27 mouse cellular contexts compared by ENCODE assay signal in the genomic region with DNA sequence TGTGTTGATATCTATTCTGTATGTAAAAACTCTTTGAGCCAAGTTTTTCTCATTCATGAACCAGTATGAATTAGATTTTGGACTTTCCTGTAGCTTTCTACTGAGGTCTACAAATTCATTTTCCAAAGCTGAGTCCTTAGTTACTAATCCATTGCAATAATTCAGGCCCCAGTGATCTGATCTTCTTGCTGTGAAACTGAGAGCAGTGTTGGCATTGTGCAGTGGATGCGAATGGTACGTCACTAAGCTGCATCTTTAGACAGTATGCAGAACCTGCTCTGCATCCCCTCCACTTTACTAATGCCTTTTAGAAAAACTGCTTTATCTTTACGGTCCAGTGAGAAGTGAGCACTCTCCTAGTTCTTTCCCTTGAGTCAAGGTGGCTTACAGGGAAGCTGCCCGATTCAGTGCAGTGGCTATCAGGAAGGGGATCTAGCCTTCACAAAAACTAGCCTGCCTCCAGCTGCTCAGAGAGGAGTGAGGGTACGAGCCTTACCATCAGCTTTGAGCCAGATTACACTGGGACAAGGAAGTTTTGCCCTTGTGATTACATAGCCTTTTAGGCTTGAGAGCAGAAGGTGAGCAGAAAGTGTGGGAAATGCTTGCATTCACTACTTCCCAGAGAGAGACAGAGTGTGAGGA.
DNase-seq lines count a peak whose midpoint lies in the region; ATAC-seq and TF ChIP-seq lines count a peak whose summit lies in the region.
"Had no signal": no experiment of that assay in that cellular context is flagged by ENCODE, and none has a peak within 500 bp of the region (broad histone marks: within the 10 kb centered on the region; RNA-seq: fewer than 3 reads in every experiment).

No protein-coding gene starts in this region.

- TF ChIP-seq CTCF in embryonic fibroblast, embryonic 13.5 days (IDR thresholded peaks at IDR 0.05; ENCODE audit: borderline replicate concordance, insufficient read depth, low read length) = no peak

- no peaks in the 10 kb centered on the region for H3K27me3 ChIP-seq in forebrain, embryonic 11.5 days (ENCODE audit: control insufficient read depth, insufficient read depth, low read length)
- no peaks in the 10 kb centered on the region for H3K27me3 ChIP-seq in forebrain, embryonic 16.5 days (replicated peaks; ENCODE audit: control insufficient read depth, insufficient read depth, low read length)
- no peaks in the 10 kb centered on the region for H3K27me3 ChIP-seq in kidney, embryonic 16.5 days (ENCODE audit: insufficient read depth, low read length)
- no peaks in the 10 kb centered on the region for H3K27me3 ChIP-seq in midbrain, embryonic 14.5 days (ENCODE audit: control insufficient read depth, insufficient read depth, low read length)
- H3K27me3 ChIP-seq: neural tube, embryonic 12.5 days; Patski had no signal

- no peak for TF ChIP-seq POLR2A in embryonic fibroblast, embryonic 13.5 days (IDR thresholded peaks at IDR 0.05; ENCODE audit: low read depth, low read length)

- peaks cover 40% of the 10 kb centered on the region for H3K4me1 ChIP-seq in forebrain, embryonic 11.5 days (replicated peaks; ENCODE audit: control insufficient read depth, insufficient read depth, low read length)
- peaks cover 34% of the 10 kb centered on the region for H3K4me1 ChIP-seq in forebrain, embryonic 16.5 days (replicated peaks; ENCODE audit: control insufficient read depth, insufficient read depth, low read length)
- H3K4me1 ChIP-seq in kidney, embryonic 16.5 days (ENCODE audit: insufficient read depth, low read length) = 0 out of 2 replicates have a peak, but pooled peaks cover 8% of the 10 kb centered on the region
- peaks cover 10% of the 10 kb centered on the region for H3K4me1 ChIP-seq in embryonic fibroblast, embryonic 13.5 days (ENCODE audit: control insufficient read depth, insufficient read depth, low read length)
- H3K4me1 ChIP-seq in midbrain, embryonic 14.5 days (ENCODE audit: control insufficient read depth, insufficient read depth, low read length) = peaks cover 31% of the 10 kb centered on the region

- ATAC-seq in forebrain, embryonic 11.5 days (replicated peaks; ENCODE audit: low FRiP score) = 0 out of 2 replicates have a peak, but pooled peaks have one; percentile 26
- no peak for ATAC-seq in forebrain, embryonic 16.5 days
- peak; percentile 73; the same call in 1 of the 2 replicates for ATAC-seq in kidney, embryonic 16.5 days (ENCODE audit: low FRiP score, low TSS enrichment)
- no peak for ATAC-seq in midbrain, embryonic 14.5 days (ENCODE audit: low FRiP score, low TSS enrichment)
- ATAC-seq: inflammation-experienced regulatory T-cells, adult 6 months; Patski had no signal

- H3K4me2 ChIP-seq in forebrain, embryonic 11.5 days (ENCODE audit: low read depth, low read length, severe bottlenecking) = no peak overlapping the region
- H3K4me2 ChIP-seq in forebrain, embryonic 16.5 days (ENCODE audit: low read length) = no peak overlapping the region
- no peak overlapping the region for H3K4me2 ChIP-seq in kidney, embryonic 16.5 days (replicated peaks; ENCODE audit: low read depth, low read length)
- no peak overlapping the region for H3K4me2 ChIP-seq in midbrain, embryonic 14.5 days (ENCODE audit: low read length)
- H3K4me2 ChIP-seq: heart, embryonic 12.5 days; hindbrain, embryonic 14.5 days; lung, embryonic 14.5 days; neural tube, embryonic 12.5 days had no signal

- no peak for DNase-seq in forebrain, embryonic 11.5 days (ENCODE audit: low spot score)
- no peak for DNase-seq in kidney, adult 18-20 months
- peak; percentile 30 for DNase-seq in midbrain, embryonic 14.5 days
- no peak for DNase-seq in gastrocnemius, adult 18-20 months (ENCODE audit: low spot score)
- DNase-seq: adrenal gland, postnatal 14 days; cerebellum, adult 11-12 months; cerebellum, adult 9-11 months; embryo, embryonic 11 days; heart, adult 2 months; heart, postnatal 4 days; kidney, adult 11 months; kidney, postnatal 14 days; liver; lung, embryonic 14.5 days; lung, postnatal 14 days; thymus, adult 2 months; thymus, postnatal 36 days had no signal

- no peaks in the 10 kb centered on the region for H3K36me3 ChIP-seq in forebrain, embryonic 11.5 days (ENCODE audit: control insufficient read depth, insufficient read depth, low read length)
- H3K36me3 ChIP-seq in forebrain, embryonic 16.5 days (ENCODE audit: control insufficient read depth, insufficient read depth) = no peaks in the 10 kb centered on the region
- H3K36me3 ChIP-seq in kidney, embryonic 16.5 days (ENCODE audit: insufficient read depth, low read length) = no peaks in the 10 kb centered on the region
- no peaks in the 10 kb centered on the region for H3K36me3 ChIP-seq in midbrain, embryonic 14.5 days (ENCODE audit: control insufficient read depth, insufficient read depth, low read length)
- H3K36me3 ChIP-seq: heart, embryonic 12.5 days; neural tube, embryonic 12.5 days had no signal

- WGBS in forebrain, embryonic 11.5 days = 25% methylated on average over 5 of the region's 5 CpGs
- 29% methylated on average over 5 of the region's 5 CpGs for WGBS in forebrain, embryonic 16.5 days
- 58% methylated on average over 5 of the region's 5 CpGs for WGBS in kidney, embryonic 16.5 days
- WGBS in midbrain, embryonic 14.5 days = 22% methylated on average over 5 of the region's 5 CpGs

- H3K9ac ChIP-seq in forebrain, embryonic 11.5 days (ENCODE audit: low read length) = no peak overlapping the region
- H3K9ac ChIP-seq in forebrain, embryonic 16.5 days (replicated peaks; ENCODE audit: low read depth, low read length) = no peak overlapping the region
- no peak overlapping the region for H3K9ac ChIP-seq in kidney, embryonic 16.5 days (replicated peaks; ENCODE audit: low read length)
- no peak overlapping the region for H3K9ac ChIP-seq in midbrain, embryonic 14.5 days (replicated peaks; ENCODE audit: low read length)
- H3K9ac ChIP-seq: heart, embryonic 12.5 days; hindbrain, embryonic 14.5 days; liver, embryonic 14.5 days; lung, embryonic 14.5 days; neural tube, embryonic 12.5 days had no signal

- H3K9me3 ChIP-seq in forebrain, embryonic 11.5 days (ENCODE audit: control insufficient read depth, low read length) = no peaks in the 10 kb centered on the region
- H3K9me3 ChIP-seq in forebrain, embryonic 16.5 days (ENCODE audit: control insufficient read depth, low read length) = no peaks in the 10 kb centered on the region
- H3K9me3 ChIP-seq in kidney, embryonic 16.5 days (ENCODE audit: low read length) = no peaks in the 10 kb centered on the region
- H3K9me3 ChIP-seq in midbrain, embryonic 14.5 days (ENCODE audit: control insufficient read depth, low read length) = no peaks in the 10 kb centered on the region
- H3K9me3 ChIP-seq: heart, embryonic 12.5 days; neural tube, embryonic 12.5 days had no signal

- H3K27ac ChIP-seq in forebrain, embryonic 11.5 days (ENCODE audit: low read depth, low read length) = peak overlapping the region; percentile 41; the same call in 1 of the 2 replicates
- no peak overlapping the region for H3K27ac ChIP-seq in forebrain, embryonic 16.5 days (ENCODE audit: low read length)
- no peak overlapping the region for H3K27ac ChIP-seq in kidney, embryonic 16.5 days (ENCODE audit: low read length)
- peak overlapping the region; percentile 9; the same call in 1 of the 2 replicates for H3K27ac ChIP-seq in embryonic fibroblast, embryonic 13.5 days (ENCODE audit: insufficient read depth, low read length)
- H3K27ac ChIP-seq in midbrain, embryonic 14.5 days (replicated peaks; ENCODE audit: low read depth, low read length) = no peak overlapping the region
- H3K27ac ChIP-seq: heart, adult 2 months; hindbrain, embryonic 14.5 days; liver, embryonic 14.5 days; neural tube, embryonic 12.5 days had no signal

- H3K4me3 ChIP-seq in forebrain, embryonic 11.5 days (ENCODE audit: low read depth, low read length) = no peak overlapping the region
- H3K4me3 ChIP-seq in forebrain, embryonic 16.5 days (replicated peaks; ENCODE audit: low read length) = no peak overlapping the region
- no peak overlapping the region for H3K4me3 ChIP-seq in kidney, embryonic 16.5 days (ENCODE audit: low read length)
- H3K4me3 ChIP-seq in embryonic fibroblast, embryonic 13.5 days (ENCODE audit: insufficient read depth, low read length) = no peak overlapping the region
- H3K4me3 ChIP-seq in midbrain, embryonic 14.5 days (replicated peaks; ENCODE audit: low read depth, low read length) = no peak overlapping the region
- H3K4me3 ChIP-seq: heart, adult 2 months; heart, embryonic 12.5 days; myocyte; neural tube, embryonic 12.5 days had no signal

Comparison
In these comparisons a context has a peak if more than half of its experiments do, and no peak if none do; other contexts are left out.
1. ATAC-seq: peak in forebrain, embryonic 11.5 days (single experiment) and kidney, embryonic 16.5 days (single experiment); none in forebrain, embryonic 16.5 days (single experiment) and midbrain, embryonic 14.5 days (single experiment).
2. H3K27ac ChIP-seq: peak in forebrain, embryonic 11.5 days (single experiment) and embryonic fibroblast, embryonic 13.5 days (single experiment); none in forebrain, embryonic 16.5 days (single experiment), kidney, embryonic 16.5 days (single experiment) and midbrain, embryonic 14.5 days (single experiment).